8 mouse cellular contexts compared by ENCODE assay signal in genomic region chr7:79246039-79246670, GRCm38 (mm10). TPM values are rescaled to one million over a fixed set of nuclear protein-coding genes. Genes with fewer than 3 reads are reported as not detected.
DNase-seq lines count a peak whose midpoint lies in the region; ATAC-seq lines count a peak whose summit lies in the region.

No protein-coding gene starts in this region.

- peak overlapping the region; percentile 30 for H3K4me2 ChIP-seq in forebrain, embryonic 14.5 days (ENCODE audit: low read length)
- H3K4me2 ChIP-seq in neural tube, embryonic 15.5 days, result peak overlapping the region; percentile 53

- H3K27ac ChIP-seq in forebrain, embryonic 14.5 days (ENCODE audit: low read depth, low read length), result no peak overlapping the region
- H3K27ac ChIP-seq in neural tube, embryonic 15.5 days (replicated peaks), result no peak overlapping the region

- H3K4me1 ChIP-seq in forebrain, embryonic 14.5 days (ENCODE audit: control insufficient read depth, insufficient read depth, low read length), result no peaks in the 10 kb centered on the region; the same call in 1 of the 2 replicates
- peaks cover 16% of the 10 kb centered on the region for H3K4me1 ChIP-seq in neural tube, embryonic 15.5 days

- H3K36me3 ChIP-seq in forebrain, embryonic 14.5 days (ENCODE audit: control insufficient read depth, insufficient read depth, low read length), result no peaks in the 10 kb centered on the region
- H3K36me3 ChIP-seq in neural tube, embryonic 15.5 days, result no peaks in the 10 kb centered on the region

- H3K4me3 ChIP-seq in forebrain, embryonic 14.5 days (ENCODE audit: low read depth, low read length), result no peak overlapping the region
- peak overlapping the region; percentile 20 for H3K4me3 ChIP-seq in neural tube, embryonic 15.5 days (replicated peaks)

- WGBS in forebrain, embryonic 14.5 days, result 18% methylated on average over 18 of the region's 18 CpGs
- WGBS in neural tube, embryonic 15.5 days, result 12% methylated on average over 18 of the region's 18 CpGs

- ATAC-seq in forebrain, embryonic 14.5 days, result peak; percentile 71; the same call in 1 of the 2 replicates
- no peak for ATAC-seq in neural tube, embryonic 15.5 days (ENCODE audit: low FRiP score)

- H3K9me3 ChIP-seq in forebrain, embryonic 14.5 days (replicated peaks; ENCODE audit: control insufficient read depth, low read length), result no peaks in the 10 kb centered on the region
- H3K9me3 ChIP-seq in neural tube, embryonic 15.5 days (replicated peaks), result no peaks in the 10 kb centered on the region

- no peaks in the 10 kb centered on the region for H3K27me3 ChIP-seq in forebrain, embryonic 14.5 days (replicated peaks; ENCODE audit: control insufficient read depth, insufficient read depth, low read length)
- H3K27me3 ChIP-seq in neural tube, embryonic 15.5 days (replicated peaks), result no peaks in the 10 kb centered on the region

- peak; percentile 42 for DNase-seq in ES-CJ7 (ENCODE audit: low read depth, low spot score)
- DNase-seq in cerebellum, adult 11 months, result peak; percentile 60
- DNase-seq in forebrain, embryonic 14.5 days (ENCODE audit: low spot score), result peak; percentile 69
- DNase-seq in heart, postnatal 14 days, result peak; percentile 81 to 87
- DNase-seq in kidney, postnatal 4 days, result peak; percentile 88 to 90
- peak; percentile 60 to 64 for DNase-seq in lung, adult 18-20 months
- DNase-seq in thymus, postnatal 25 days, result peak; percentile 52

- H3K9ac ChIP-seq in forebrain, embryonic 14.5 days (ENCODE audit: low read length), result no peak overlapping the region
- H3K9ac ChIP-seq in neural tube, embryonic 15.5 days (replicated peaks), result 0 out of 2 replicates have a peak overlapping the region, but pooled peaks have one; percentile 27

- intact Hi-C loops in heart, postnatal 14 days (cut with DNase I), result loop anchor here (1.0 kb wide), 1 partner anchor 103 kb away; no protein-coding TSS in a partner anchor

RNA-seq across cellular contexts. Expression of gene Abhd2, which starts 26.8 kb away (rescaled TPM):
- polyA plus RNA-seq in forebrain, embryonic 14.5 days (2014; fragmentation: Nextera tagmentation; extraction: Ambion mirVana), result 22.3 and 23.5 TPM in 2 replicates
- 10 to 100 TPM; 40.3 to 45.0 TPM for total RNA-seq in heart, postnatal 14 days (2021)
- 15.6 TPM in 2 replicates for polyA plus RNA-seq in neural tube, embryonic 15.5 days (2015; fragmentation: Nextera tagmentation; extraction: Ambion mirVana)
